Mouse (Mus musculus): ENCODE measurements around the gene Oit1.

Gene Oit1

DNA sequence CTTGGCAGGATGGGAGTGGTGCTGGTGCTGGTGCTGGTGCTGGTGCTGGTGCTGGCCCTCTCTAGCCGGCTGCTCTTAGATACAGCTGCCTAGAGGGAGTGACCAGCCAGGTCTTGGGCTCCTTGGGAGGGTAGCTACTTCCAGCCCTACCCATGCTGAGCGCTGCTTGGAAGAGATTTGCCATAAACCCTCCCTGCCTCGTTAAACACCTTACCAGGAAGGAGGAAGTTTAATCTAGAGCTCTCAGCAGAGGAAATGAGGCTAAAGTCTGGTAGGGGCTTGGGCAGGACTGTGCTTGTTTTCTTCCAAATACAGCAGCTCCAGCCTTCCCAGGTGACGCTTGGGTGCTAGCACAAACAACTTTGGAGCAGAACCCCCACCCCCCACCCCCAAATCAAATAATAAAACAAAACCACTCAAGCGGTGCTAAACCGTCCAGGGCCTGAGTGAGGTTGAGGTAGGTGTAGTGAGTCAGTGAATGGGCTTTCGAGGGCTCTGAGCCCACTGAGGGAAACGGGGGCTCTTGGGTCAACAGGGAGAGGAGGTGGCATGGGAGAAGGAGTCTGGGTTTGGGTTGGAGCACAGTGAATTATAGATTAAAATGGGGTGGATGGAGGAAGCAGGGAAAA lies at the start of gene Oit1:
TSS of gene Oit1 (minus strand) at position 70 of the 629 bp plus-strand sequence.
- peak; percentile 40 for DNase-seq (ENCODE audit: low spot score)

DNA sequence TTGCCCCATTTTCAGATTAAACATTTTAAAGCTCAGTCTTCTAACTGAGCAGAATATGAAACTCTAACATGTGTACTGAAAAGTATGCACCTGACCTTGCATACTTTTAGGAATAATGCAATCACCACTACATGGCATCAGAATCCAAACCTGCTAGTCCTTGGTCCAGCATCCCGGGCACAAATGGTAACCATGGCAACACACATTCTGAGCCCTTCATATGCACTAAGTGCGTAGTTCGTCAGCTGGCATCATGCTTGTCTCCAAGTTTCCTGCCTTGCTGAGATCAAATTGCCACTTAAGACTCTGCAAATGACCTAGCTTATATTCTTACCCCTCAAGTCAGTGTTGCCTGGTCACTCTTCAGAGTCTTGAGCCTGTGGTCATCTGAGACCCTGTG lies 44.3 kb upstream of the Oit1 start:
- no peak for DNase-seq (ENCODE audit: low spot score)

DNA sequence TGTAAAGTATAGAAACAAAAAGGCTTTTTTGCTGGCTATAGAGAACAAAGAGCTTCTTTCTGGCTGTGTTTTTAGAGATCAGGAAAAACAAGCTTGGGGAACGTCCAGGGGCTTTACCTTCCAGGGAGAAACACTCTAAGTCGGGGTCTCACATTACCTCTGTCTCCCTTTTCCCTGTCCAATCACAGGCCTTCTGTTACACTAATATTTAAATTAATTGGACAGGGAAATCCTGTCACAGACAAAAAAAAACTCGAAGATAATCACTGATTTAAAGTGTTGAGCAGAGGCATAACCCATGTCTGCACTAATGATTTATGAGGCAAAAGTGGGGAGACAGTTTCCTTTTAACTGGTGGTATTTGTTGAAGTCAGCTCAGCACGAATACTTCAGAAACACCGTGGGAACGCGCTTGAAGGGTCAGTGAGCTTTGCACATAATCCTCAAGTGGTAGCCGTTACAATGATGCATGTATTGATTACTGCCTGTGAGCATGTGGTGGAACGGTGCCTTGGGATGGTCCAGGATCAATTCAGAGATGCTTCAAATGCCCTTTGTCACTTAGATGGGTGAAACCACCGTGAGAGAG lies 42.7 kb upstream of the Oit1 start:
- DNase-seq (ENCODE audit: low spot score), result no peak

DNA sequence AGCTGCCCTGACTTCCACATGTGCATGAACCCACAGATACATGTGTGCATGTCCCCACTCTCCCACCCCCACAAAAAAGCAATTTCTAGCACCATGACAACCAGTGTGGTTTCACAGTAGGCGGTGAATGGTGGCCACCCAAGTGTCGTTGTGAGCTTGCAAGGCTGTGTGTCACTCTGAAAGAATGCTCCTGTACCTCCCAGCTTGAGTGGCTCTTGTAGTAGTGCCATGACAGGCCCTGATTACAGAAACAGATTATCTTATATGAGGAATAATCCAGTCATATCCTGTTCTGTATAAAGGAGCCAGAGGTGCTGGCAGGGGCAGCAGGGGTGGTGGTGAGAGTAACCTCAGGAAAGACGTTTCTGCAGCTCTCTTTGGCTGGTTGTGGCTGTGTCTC lies 40.1 kb upstream of the Oit1 start:
- DNase-seq (ENCODE audit: low spot score), result no peak

DNA sequence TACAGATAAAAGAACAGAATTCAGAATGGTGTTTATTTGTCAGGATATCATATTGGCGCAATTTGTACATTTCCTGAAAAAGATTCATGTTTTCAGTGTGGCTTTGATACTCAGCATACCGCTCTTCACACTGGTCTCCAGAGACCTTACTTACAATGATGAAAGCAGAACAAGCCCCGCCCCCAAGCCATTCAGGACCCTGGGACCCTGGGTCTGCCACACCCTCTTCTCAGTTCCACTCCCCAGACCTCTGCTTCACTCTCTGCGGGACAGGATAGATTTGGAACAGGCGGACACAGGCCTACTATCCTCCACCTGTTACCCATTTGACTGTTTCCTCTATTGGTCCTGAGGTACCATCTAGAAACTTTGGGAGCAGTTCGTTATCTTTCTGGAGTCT lies 27.4 kb upstream of the Oit1 start:
- no peak for DNase-seq (ENCODE audit: low spot score)

DNA sequence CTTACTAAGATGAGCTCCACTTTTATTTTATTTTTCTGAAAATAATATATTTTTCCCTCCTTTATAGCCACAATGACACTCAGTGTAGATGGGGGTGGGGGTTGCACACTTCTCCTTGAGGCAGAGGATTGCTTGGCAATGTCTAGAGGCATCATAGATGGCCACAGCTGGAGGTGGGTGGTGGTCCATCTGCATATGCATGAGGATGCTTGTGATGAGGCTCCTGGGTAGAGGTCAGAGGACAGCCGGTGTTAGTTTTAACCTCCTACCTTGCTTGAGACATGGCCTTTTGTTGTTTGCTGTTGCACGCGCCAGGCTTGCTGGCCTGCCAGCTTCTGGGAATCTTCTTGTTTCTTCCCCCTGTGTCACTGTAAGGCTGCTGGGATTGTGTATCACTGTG lies 24.8 kb upstream of the Oit1 start:
- DNase-seq (ENCODE audit: low spot score), result no peak

DNA sequence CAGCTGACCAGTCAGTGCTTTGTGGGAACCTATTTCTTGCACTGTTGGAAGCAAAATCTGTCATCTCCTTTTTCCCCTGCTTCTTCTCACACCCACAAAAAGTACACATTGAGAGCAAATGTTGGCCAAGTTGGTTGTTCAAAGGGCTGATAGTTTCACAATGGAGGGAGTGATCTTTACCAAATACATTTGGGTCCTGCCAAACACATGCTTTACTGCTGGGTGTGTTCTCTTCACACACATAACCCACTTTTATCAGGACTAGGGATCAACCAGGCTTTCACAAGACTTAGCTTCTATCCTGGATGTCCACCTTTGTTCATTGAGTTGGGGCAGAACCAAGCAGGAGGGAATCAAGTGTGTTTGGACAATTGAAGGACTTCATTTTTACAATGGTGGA lies 20.0 kb upstream of the Oit1 start:
- no peak for DNase-seq (ENCODE audit: low spot score)

DNA sequence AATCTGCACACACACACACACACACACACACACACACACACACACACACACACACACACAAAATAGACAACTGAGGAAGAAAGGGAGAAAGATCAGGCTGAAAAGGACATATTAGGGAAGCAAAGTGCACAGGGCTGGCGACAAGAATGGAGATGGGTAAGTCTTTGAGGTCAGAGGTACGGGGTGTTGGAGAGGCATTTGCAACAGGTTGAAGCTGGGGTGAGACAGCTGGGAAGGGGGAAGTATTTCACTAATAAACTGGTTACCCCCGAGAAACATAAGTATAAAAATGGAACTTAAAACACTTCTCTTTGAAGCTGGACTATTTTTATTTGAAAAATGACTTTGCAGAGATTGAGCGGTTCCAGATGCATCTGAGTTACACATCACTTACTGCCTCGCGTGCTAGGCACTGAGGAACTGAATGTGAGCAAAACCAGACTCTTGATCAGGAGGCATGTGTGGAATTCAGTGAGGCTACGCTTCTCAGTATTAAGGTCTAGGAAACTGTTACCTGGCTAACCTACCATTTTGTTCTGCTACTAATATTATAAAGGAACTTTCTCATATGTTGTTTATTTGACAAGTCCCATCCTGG lies 17.2 kb upstream of the Oit1 start:
- no peak for DNase-seq (ENCODE audit: low spot score)

DNA sequence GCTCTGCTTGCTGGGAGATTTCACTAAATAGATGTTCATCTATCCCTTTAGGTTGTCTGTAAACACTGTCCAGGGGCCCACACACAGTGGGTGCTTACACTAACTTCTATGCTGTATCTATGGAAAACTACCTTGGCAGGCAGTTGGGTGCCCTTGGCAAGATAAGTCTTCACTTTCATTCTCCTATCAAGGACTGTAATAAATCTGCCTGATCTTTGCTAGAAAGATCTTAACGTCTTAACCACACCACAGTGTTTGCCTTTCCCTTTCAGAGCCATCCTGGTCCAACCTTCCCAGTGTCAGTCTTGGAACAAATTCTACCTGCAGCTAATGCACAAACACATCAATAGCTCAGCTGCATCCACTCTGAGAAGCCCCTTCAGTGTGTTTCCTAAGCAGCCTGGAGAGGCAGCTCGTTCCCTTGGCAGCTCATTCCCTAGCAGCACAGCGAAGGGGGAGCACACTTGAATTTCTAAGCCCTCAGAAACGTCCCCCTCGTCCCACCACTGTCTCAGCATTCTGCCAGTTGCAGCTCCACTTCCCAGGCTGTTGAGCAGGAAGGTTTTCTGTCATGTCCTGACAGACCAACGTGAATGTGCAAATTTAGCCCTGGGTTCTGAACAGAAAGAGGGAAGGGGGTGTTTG lies 13.7 kb upstream of the Oit1 start:
- no peak for DNase-seq (ENCODE audit: low spot score)

DNA sequence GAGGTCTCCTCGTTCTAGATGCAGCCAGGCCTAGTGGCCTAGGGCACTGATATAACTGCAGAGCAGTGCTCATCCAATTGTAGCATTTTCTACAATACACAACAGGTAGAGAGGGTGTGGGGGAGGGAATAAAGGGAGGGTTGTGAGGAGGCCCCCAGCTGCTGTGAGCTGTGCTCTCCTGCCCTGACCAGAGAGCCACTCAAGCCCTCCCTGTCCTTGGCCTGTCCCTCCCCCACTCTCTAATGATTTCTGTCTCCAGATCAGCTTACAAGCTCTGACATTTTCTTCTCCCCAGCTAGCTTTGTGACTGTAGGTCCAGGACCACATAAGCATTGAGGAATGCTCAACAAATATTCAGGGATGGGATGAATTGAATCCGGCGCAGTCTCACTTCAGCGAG lies 9.2 kb downstream of the Oit1 start:
- no peak for DNase-seq (ENCODE audit: low spot score)

DNA sequence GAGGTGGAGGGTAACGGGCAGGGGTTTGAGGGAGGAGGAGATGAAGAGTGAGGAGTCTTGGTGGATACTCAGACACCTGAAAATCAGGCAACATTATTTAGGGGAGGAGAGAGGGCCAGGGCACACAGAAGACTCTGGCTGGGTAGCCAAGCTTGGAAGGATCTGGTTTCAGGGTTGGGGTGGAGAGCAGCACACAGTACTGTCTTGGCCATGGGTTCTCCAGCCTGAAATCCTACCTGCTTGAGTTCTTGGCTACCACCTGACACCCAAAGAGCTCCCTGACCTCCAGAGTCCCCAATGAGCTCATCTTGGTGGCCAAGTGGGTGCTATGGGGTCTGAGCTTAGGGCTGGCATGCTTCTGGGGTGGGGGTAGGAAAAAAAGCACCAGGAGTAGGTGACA lies 9.7 kb downstream of the Oit1 start:
- DNase-seq (ENCODE audit: low spot score), result no peak

DNA sequence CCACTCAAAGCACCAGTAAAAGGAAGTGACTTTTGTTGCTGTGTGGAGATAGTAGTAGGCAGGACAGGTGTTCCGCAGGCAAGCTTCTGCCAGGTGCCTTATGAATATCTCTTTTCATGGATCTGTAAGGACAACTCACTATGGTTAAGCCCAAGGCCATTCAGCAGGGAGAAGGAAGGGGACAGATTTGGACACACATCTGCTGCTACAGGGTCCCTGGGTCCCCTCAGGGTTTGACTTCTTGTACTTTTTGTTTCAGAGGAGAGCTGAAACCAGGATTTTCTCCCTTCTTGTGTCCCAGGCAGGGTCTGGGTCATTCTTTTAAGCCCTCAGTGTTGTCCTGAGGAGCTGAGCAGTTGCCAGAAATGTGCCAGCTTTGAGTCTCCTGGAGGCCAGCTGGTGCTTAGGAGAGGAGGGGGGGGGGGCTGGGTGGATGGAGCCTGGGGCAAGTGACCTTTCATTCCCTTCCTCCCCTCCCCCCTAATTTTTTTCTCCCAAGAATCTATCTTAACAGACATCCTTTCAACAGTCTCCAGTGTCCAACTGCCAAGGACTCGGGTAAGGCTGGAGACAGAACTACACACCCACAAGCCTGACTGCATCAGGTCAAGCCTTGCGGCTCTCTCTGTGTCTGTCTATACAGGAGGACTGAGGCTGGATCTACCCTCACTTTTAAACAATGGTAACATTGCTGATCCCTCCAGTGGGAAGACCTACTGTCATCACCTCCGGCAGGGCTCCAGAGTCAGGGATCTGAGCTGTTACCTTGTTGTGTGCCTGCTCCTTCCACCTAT lies 10.6 kb downstream of the Oit1 start:
- no peak for DNase-seq (ENCODE audit: low spot score)

DNA sequence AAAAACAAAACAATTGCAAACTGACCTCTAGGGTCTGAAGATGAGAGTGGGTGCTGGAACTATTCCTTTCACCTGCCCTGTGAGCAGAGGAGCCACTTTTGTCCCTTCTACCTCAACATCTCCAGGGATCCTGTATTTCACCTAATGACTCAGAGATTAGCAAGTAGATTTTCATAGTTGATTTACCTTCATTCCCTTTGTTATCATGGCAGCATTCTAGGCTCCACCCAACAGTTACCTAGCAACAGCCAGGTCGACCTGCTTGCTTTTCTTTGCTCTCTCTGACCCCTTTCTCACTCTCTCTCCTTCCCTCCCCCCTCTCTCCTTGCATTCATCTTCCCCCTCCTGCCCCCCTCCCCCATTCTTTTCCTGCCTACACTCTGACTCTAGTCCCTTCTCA lies 11.4 kb downstream of the Oit1 start:
- DNase-seq (ENCODE audit: low spot score), result peak; percentile 34

DNA sequence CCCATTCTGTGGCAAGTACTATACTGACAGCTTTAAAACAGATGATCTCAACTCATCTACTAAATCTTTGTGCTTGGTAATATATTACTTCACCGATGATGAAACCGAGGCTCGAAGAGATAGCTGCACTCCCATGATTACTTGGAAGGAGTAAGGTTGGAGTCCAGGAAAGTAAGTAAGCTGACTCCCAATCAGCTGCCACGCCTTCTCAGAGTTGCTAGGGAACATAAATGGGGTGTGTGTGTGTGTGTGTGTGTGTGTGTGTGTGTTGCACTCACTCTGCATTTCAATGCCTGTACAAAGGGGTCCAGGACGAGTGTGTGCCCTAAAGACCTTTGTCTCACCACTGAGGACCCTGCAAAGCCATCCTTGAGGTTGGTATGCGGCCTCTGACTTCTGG lies 12.7 kb downstream of the Oit1 start:
- DNase-seq (ENCODE audit: low spot score), result no peak

DNA sequence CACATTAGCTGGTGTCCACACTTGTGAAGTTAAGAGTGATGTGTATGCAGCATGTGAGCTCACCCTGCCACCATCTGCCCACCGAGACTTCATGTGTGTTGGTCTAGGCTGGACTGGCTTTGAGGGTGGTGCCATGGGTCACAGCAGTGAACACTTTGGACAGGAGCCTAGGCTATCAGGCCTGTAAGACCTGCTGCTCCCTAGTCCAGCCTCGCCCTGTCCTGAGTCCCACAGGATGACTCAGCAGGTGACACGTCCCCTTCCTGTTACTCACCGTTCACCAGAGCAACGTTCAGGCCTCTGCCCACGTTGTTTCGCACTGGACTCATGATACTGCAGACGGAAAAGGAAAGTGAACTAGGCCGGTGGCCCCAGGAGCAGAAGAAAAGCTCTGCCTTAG lies 21.7 kb downstream of the Oit1 start:
- peak; percentile 74 for DNase-seq (ENCODE audit: low spot score)

DNA sequence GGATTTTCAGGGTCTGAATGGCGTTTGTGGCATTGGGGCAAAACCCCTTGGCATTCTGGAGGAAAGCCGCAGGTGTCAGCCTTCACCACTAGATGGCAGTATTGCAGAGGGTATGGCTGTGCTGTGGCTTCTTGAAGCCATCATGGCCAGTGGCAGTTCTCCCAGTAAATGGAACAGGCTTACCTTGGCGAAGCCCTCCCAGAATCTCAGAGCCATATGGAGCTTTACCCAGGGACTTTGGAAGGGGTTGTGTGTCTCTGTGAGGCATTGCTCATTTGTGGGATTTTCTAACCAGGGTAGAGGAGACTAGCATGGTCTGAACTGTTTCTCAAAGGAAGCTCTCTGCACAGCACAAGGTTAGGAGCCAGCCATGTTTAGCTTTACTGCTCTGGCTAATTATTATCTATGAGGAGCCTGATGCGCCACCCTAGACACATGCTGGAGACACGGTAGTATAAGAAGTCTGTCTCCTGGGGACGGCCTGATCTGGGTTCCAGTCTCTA lies 22.5 kb downstream of the Oit1 start:
- peak; percentile 78 for DNase-seq (ENCODE audit: low spot score)

DNA sequence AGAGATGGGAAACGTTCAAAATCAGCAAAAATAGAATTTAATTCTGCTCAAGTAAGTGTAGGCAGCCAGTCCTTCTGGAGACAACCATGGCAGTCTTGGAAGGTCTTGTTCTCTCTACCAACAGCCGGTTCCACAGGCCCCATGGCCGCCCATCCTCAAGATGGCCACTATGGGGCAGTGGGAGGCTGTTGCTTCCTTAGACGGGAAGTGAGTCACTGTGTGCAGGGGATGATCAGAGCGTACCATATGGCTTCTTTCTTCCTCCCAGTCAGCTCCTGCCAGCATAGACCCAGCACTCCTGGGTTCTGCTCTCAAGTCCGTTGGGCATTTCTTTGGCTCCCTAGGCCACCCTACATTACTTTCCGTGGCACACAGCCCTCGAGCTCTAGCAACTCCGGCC lies 29.6 kb downstream of the Oit1 start:
- no peak for DNase-seq (ENCODE audit: low spot score)

DNA sequence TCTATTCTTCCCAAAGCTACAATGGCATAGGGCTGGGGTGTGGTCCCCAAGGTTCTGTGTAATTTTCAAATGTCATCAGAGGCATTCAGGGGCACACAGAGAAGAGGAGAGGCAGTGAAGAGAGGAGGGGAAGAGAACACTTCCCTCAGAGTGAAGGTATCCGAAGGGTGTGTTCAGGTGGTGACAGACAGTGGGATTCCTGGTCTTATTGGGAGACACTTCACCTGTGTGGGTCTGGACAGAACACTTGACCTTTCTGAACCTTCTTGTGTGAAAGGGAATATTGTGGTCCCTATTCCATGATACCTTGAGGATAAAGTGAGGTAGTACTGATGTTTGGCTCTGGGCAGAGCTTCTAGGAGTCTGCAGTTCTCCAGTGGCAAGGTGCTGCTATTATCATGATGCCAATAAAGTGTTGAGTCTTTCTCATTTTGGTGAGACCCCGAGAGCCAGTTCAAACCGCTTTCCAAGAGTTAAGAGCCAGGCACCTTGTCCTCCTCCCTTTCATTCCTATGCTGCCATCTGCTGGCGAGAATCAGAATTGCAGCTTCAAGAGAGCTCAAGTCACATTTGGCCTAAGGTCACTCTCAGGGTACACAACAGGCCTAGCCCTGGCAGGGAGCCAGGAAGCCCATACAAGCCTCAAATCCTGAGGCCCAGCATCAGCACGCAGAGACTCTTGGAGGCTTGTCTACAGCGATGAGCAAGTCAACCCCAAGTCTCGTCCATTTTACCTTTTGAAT lies 32.1 kb downstream of the Oit1 start:
- peak; percentile 86 for DNase-seq (ENCODE audit: low spot score)

DNA sequence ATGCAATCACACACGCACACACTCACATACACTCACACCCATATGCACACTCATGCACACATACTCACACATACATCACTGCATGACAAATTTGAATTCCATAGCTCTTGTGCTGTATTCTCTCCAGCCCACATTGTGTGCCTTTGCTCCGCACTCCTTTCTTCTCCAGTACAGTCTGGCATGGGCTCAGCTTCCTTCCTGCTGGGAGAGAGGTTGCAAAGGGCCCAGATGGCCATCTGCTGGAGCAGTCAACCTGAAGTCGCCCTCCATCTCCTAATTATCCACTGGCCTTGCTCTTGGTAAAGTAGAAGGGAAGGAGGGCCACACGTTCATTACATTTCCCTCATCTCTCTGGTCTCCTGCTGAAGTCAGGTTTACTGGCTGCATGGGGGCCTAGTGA lies 33.0 kb downstream of the Oit1 start:
- no peak for DNase-seq (ENCODE audit: low spot score)

DNA sequence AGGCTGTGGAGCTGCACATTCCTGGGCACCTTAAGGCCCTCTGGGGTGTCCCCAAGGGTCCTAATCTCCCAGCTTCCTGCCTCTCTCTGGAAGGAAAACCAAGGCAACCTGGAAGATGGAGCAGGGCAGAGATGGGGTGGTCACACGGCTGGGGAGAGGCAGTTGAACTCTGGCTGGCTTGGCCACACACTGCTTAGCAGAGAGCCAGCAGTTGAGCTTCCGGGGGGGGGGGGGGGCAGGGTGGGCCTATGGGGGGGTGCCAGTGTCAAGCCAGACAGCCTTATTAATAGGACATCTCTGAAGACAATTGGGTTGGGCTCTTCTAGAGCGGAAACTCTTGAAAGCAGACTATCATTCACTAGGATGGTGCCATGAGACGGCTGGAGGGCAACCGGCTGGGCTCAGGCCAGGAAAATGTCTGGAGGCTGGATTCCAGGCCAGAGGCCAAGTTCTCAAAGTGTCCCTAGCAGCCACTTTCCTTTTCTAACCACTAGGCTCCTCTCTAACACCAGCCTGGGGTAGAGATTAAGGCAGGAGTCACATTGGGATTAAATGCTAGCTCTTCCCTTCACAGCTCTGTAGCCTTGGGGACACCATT lies 35.9 kb downstream of the Oit1 start:
- no peak for DNase-seq (ENCODE audit: low spot score)

DNA sequence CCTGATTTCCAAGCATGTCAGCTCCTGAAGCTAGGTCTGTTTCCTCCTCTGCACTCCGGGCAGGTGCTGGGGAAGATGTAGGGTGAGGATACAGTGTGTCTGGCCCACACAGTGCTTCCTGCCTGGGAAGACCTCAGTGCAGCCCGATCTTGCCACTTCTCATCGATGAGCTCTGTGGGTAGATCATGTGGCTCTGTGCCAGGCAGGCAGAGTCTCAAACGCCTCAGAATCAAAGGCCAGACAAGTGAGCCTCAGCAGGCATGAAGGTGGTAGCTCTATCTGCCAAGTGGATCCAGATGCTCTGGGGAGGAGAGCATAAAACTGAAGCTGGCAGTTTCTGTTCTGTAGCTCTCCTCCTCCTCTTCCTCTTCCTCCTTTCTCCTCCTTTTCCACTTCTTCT lies 38.3 kb downstream of the Oit1 start:
- DNase-seq (ENCODE audit: low spot score), result no peak

Data from urinary bladder, postnatal 14 days (tissue).